Mouse (Mus musculus) kidney, adult 2 months (tissue): ENCODE measurements around the gene Tnip2.

Experiments used
- CTCF ChIP-seq: fragments of 200-500 bp; conservative IDR thresholded peaks from 2 replicates; pipeline ENCODE4 v1.5.1; 2011; ENCODE audit warnings: low read depth, mild to moderate bottlenecking, control low read depth, low read length, moderate library complexity, mixed read lengths; ENCODE audit not compliant: insufficient read depth, insufficient read length
- POLR2A ChIP-seq: fragments of 200-500 bp; IDR thresholded peaks from one replicate; pipeline ENCODE4 v1.6.1; 2011; ENCODE audit warnings: low read depth, low read length, control low read depth

DNA sequence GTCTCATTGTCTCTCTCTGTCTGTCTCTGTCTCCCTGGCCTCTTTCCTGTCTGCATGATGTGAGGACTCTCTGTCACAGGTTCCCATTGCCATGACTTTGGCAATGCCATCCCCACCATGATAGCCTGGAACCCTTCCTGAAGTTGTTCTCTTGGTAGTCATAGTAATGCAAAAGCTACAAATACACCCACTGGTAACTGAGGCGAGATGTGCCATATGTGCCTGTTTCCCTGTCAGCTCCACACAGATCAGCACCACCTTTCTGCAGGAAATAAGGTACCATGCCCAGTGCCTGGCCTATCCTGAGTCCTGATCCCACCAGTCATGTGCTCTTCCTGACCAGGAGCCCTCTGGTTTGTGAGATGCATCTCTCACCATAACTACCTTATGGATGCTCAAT is 11.4 kb downstream of the Tnip2 start:
- TF ChIP-seq POLR2A (no peak), CTCF (no peak)
